Mouse (Mus musculus): ENCODE results near the gene Krtap19-2.

GRCm38 (mm10) chr16:88877938-88878337 lies 3.9 kb upstream of the Krtap19-2 start, which contains the start of gene Krtap19-3:
- no peak for TF ChIP-seq CTCF (IDR thresholded peaks at IDR 0.05; ENCODE audit: low read depth, low read length)
- TF ChIP-seq GATA1 (IDR thresholded peaks at IDR 0.05; ENCODE audit: borderline replicate concordance, low read length), result no peak
- no peak for TF ChIP-seq TAL1 (conservative IDR thresholded peaks at IDR 0.05; ENCODE audit: low read depth, low read length)
- TF ChIP-seq POLR2AphosphoS5 (IDR thresholded peaks at IDR 0.05; ENCODE audit: insufficient replicate concordance, low read depth, low read length), result no peak
